Mouse (Mus musculus) heart, embryonic 11.5 days (tissue): ENCODE measurements around the gene Rnase2b. TPM values are rescaled to one million over a fixed set of nuclear protein-coding genes. Genes with fewer than 3 reads are reported as not detected.
"Not testable (repeated sequence)": the region's sequence is repeated elsewhere in the genome, so short reads cannot be mapped to it uniquely, and the experiment has no call there.

Source experiments
- ATAC-seq: fragments of 200-750 bp; cut with Nextera tagmentation; replicated peaks from 2 replicates; pipeline ENCODE4 v1.8.0; 2017; ENCODE audit warnings: moderate library complexity; ENCODE audit not compliant: insufficient number of reproducible peaks, low FRiP score, low TSS enrichment
- H3K27ac ChIP-seq: fragments of 300-500 bp; sonication (generic); 2 replicates; pipeline ENCODE4 v1.5.1; 2014; ENCODE audit warnings: mild to moderate bottlenecking, low read depth, low read length
- H3K27me3 ChIP-seq: fragments of 300-500 bp; sonication (generic); 2 replicates; pipeline ENCODE4 v1.6.1; 2014; ENCODE audit warnings: mild to moderate bottlenecking, low read length, mixed read lengths; ENCODE audit not compliant: control insufficient read depth, insufficient read depth
- H3K36me3 ChIP-seq: fragments of 300-500 bp; sonication (generic); 2 replicates; pipeline ENCODE4 v1.6.1; 2014; ENCODE audit warnings: mild to moderate bottlenecking, low read length, moderate library complexity, mixed read lengths; ENCODE audit not compliant: control insufficient read depth, insufficient read depth
- H3K4me1 ChIP-seq: fragments of 300-500 bp; sonication (generic); 2 replicates; pipeline ENCODE4 v1.6.1; 2014; ENCODE audit warnings: low read length; ENCODE audit not compliant: control insufficient read depth, insufficient read depth
- H3K4me2 ChIP-seq: fragments of 300-500 bp; sonication (generic); 2 replicates; pipeline ENCODE4 v1.6.1; 2014; ENCODE audit warnings: mild to moderate bottlenecking, moderate library complexity
- H3K4me3 ChIP-seq: fragments of 300-500 bp; sonication (generic); 2 replicates; pipeline ENCODE4 v1.5.1; 2014; ENCODE audit warnings: low read depth, low read length
- H3K9ac ChIP-seq: fragments of 300-500 bp; sonication (generic); 2 replicates; pipeline ENCODE4 v1.6.1; 2014; ENCODE audit warnings: mild to moderate bottlenecking, low read depth, low read length, moderate library complexity
- H3K9me3 ChIP-seq: fragments of 300-500 bp; sonication (generic); replicated peaks from 2 replicates; pipeline ENCODE4 v1.6.1; 2016; ENCODE audit warnings: low read length; ENCODE audit not compliant: control insufficient read depth
- WGBS: fragments of 180-500 bp; shearing (Covaris S2); extraction: QIAGEN DNeasy Blood & Tissue Kit; methylation state at CpG from one replicate; pipeline ENCODE4 v1.1.7; 2014; ENCODE audit not compliant: insufficient replicate concordance; 5-methylcytosine and 5-hydroxymethylcytosine counted together
- polyA plus RNA-seq: library from polyadenylated mRNA; unstranded; fragments of >200 nt; fragmentation: Nextera tagmentation; extraction: Ambion mirVana; gene quantifications from 2 replicates; pipeline ENCODE4 v1.2.1, GENCODE M21; 2014

Rnase2b gene
- not detected in 2 replicates for polyA plus RNA-seq

- not testable (repeated sequence) for H3K9ac ChIP-seq, H3K4me1 ChIP-seq, H3K4me2 ChIP-seq, H3K27me3 ChIP-seq, H3K9me3 ChIP-seq, ATAC-seq, H3K4me3 ChIP-seq, H3K36me3 ChIP-seq, H3K27ac ChIP-seq
- WGBS = 76% methylated on average over 3 of the region's 3 CpGs
Observed at GRCm38 (mm10) chr14:51161976-51162375, at the start of gene Rnase2b. Gene Rnase2b (plus strand): TSS chr14:51162260.

DNA sequence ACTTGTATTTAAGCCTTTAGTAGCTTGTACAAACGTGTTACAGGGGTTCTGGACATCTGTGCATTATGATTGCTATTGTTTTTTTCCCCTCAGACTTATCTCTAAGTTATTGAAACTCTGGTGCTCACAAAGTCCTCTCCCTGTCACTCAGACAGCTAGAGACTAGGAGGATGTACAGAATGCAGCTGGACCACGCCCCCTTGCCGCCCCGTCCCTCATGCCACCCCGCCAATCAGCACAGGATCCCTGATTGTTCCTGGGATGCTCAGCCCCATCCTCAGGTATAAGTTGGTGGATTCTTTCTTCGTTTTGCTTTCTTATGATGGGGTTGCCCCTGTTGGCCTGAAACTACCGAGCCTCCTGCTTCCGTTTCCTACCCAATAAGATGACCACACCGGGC lies 48.6 kb upstream of the Rnase2b start:
- Histone ChIP-seq H3K9ac (no peak overlapping the region), H3K4me2 (no peak overlapping the region), H3K4me1 (no peaks in the 10 kb centered on the region; the same call in 1 of the 2 replicates), H3K9me3 (no peaks in the 10 kb centered on the region), H3K27ac (no peak overlapping the region), H3K36me3 (no peaks in the 10 kb centered on the region), H3K27me3 (no peaks in the 10 kb centered on the region), H3K4me3 (no peak overlapping the region)
- ATAC-seq = no peak
- WGBS = 38% methylated on average over 9 of the region's 9 CpGs

GRCm38 (mm10) chr14:51113916-51114560 lies 48.0 kb upstream of the Rnase2b start, which contains the start of gene Eddm3b:
Gene Eddm3b (plus strand): TSS chr14:51114426.
- no peak for ATAC-seq
- Histone ChIP-seq H3K4me2 (no peak within 1 kb of the TSS), H3K4me1 (no peaks in the 10 kb centered on the region; the same call in 1 of the 2 replicates), H3K27ac (no peak within 1 kb of the TSS), H3K9me3 (no peaks in the 10 kb centered on the region), H3K27me3 (no peaks in the 10 kb centered on the region), H3K4me3 (no peak within 1 kb of the TSS), H3K9ac (no peak within 1 kb of the TSS), H3K36me3 (no peaks in the 10 kb centered on the region)
- 51% methylated on average over 12 of the region's 12 CpGs for WGBS

GRCm38 (mm10) chr14:51125684-51126083 lies 36.4 kb upstream of the Rnase2b start:
- Histone ChIP-seq H3K9me3 (no peaks in the 10 kb centered on the region), H3K9ac (no peak overlapping the region), H3K4me3 (no peak overlapping the region), H3K36me3 (no peaks in the 10 kb centered on the region), H3K4me2 (no peak overlapping the region), H3K4me1 (peaks cover 5% of the 10 kb centered on the region; the same call in 1 of the 2 replicates), H3K27ac (no peak overlapping the region), H3K27me3 (no peaks in the 10 kb centered on the region)
- no peak for ATAC-seq
- 83% methylated on average over 6 of the region's 6 CpGs for WGBS

- H3K4me3 ChIP-seq = no peak overlapping the region
- H3K4me2 ChIP-seq = no peak overlapping the region
- H3K27me3 ChIP-seq = no peaks in the 10 kb centered on the region
- WGBS = 61% methylated on average over 2 of the region's 2 CpGs
- peaks cover 5% of the 10 kb centered on the region; the same call in 1 of the 2 replicates for H3K4me1 ChIP-seq
- H3K36me3 ChIP-seq = no peaks in the 10 kb centered on the region
- H3K9ac ChIP-seq = no peak overlapping the region
- H3K27ac ChIP-seq = 0 out of 2 replicates have a peak overlapping the region, but pooled peaks have one; percentile 15
- no peaks in the 10 kb centered on the region for H3K9me3 ChIP-seq
- peak; percentile 78; the same call in 1 of the 2 replicates for ATAC-seq
Observed at GRCm38 (mm10) chr14:51127648-51128258, 34.3 kb upstream of the Rnase2b start.

DNA sequence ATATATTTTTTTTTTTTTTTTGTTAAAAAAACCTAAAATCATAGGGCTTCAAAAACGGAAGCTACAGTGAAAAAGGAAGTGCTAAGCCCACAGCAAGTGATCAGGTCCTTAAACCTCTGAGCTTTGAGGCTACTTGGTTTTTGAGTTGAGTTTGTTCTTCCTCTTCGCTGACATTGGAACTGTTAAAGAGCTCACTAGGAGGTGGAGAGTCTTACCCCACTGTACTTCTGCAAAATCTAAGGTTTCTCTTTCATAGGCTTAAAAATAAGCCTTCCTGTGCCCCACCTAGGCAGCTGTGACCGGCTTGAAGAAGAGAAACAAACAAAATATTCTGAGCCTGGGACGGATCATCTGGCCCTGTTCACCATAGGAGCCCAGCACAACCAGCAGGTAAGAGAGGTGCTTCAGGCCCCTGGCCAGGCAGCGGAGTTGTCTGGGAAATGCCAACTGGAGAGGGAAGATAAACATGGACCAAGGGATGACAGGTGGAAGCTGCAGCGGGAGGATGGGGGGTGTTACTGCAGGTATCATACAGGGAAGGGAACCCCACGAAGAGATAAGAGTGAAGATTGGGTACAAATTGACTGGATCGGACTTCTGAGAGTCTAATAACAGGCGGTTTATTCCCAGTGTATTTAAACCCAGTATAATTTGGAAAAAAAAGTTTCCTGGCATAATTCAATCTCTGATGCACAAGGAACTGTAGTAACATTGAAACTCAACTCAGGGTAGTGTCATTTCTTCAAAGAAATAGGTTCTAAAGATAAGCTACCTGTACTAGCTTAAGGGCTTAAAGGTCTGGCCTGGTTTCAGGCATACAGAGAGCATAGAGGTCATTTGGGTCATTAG lies 33.1 kb upstream of the Rnase2b start:
- no peak overlapping the region for H3K9ac ChIP-seq
- no peak for ATAC-seq

DNA sequence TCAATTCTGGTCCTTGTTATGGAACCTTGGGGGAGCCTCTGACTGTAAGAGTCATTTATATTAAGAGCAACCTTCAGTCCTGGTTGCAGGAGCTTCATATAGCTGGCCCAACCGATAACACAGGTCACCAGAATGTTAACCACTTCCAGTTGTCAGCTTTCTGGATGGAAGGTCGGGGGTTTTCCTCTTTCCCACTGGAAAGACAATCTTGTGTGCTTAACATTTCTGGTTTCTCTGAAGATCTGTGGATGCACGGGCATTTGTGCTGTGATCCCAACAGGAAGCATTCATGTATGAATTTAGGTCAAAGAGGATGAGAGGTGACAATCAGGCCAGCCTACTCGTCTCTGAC lies 32.5 kb upstream of the Rnase2b start:
- Histone ChIP-seq H3K9me3 (no peaks in the 10 kb centered on the region), H3K4me3 (no peak overlapping the region), H3K36me3 (no peaks in the 10 kb centered on the region), H3K4me2 (no peak overlapping the region), H3K27ac (no peak overlapping the region), H3K27me3 (no peaks in the 10 kb centered on the region), H3K4me1 (peaks cover 5% of the 10 kb centered on the region; the same call in 1 of the 2 replicates), H3K9ac (no peak overlapping the region)
- WGBS = 58% methylated on average over 4 of the region's 4 CpGs
- no peak for ATAC-seq

More for the DNA sequence above, 33.1 kb upstream of the Rnase2b start:
- Histone ChIP-seq H3K4me3 (no peak overlapping the region), H3K9me3 (no peaks in the 10 kb centered on the region), H3K36me3 (no peaks in the 10 kb centered on the region), H3K4me1 (peaks cover 5% of the 10 kb centered on the region; the same call in 1 of the 2 replicates), H3K27me3 (no peaks in the 10 kb centered on the region), H3K27ac (0 out of 2 replicates have a peak overlapping the region, but pooled peaks have one; percentile 32), H3K4me2 (no peak overlapping the region)
- WGBS = 68% methylated on average over 9 of the region's 9 CpGs

GRCm38 (mm10) chr14:51130315-51130940 lies 31.6 kb upstream of the Rnase2b start:
- H3K9ac ChIP-seq = no peak overlapping the region
- WGBS = 47% methylated on average over 9 of the region's 9 CpGs

More at GRCm38 (mm10) chr14:51130315-51130940, 31.6 kb upstream of the Rnase2b start:
- ATAC-seq = peak; percentile 77
- Histone ChIP-seq H3K36me3 (no peaks in the 10 kb centered on the region), H3K4me2 (peak overlapping the region; percentile 14), H3K27ac (peak overlapping the region; percentile 71; the same call in 1 of the 2 replicates), H3K27me3 (no peaks in the 10 kb centered on the region), H3K4me3 (no peak overlapping the region), H3K4me1 (peaks cover 5% of the 10 kb centered on the region; the same call in 1 of the 2 replicates), H3K9me3 (no peaks in the 10 kb centered on the region)
